Mouse (Mus musculus): ENCODE results near the gene Pqbp1.

Gene Pqbp1

DNA sequence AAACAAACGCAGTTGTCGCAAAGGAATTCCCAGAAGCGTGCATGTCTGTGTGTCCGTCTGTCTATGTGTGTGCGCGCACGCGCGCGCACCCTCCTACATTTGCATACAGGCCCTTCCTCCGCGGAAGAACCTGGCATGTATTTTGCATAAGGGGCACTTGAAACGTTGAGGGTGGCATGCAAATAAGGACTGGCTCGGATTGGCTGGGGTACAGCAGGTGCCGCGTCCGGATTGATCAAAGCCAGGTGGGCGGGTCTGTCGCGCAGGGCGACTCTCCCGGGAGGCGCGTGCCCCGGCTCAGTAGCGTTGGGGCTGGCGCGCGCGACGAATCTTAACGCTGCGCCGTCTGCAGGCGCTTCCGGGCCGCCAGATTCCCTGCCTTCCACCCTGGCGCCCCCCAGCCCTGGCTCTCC lies 21.1 kb downstream of the Pqbp1 start, which contains the start of gene Pim2:
Pim2 (plus strand) TSS at position 256 of the 413 bp plus-strand sequence.
- peak; percentile 90 for DNase-seq

GRCm38 (mm10) chrX:7869826-7870225 lies 29.2 kb downstream of the Pqbp1 start:
- DNase-seq: no peak

GRCm38 (mm10) chrX:7868506-7868905 lies 30.6 kb downstream of the Pqbp1 start:
- no peak for DNase-seq

- DNase-seq: no peak
Observed at GRCm38 (mm10) chrX:7867141-7867540, 31.9 kb downstream of the Pqbp1 start.

- no peak for DNase-seq
Observed at GRCm38 (mm10) chrX:7865786-7866185, 33.3 kb downstream of the Pqbp1 start.

DNA sequence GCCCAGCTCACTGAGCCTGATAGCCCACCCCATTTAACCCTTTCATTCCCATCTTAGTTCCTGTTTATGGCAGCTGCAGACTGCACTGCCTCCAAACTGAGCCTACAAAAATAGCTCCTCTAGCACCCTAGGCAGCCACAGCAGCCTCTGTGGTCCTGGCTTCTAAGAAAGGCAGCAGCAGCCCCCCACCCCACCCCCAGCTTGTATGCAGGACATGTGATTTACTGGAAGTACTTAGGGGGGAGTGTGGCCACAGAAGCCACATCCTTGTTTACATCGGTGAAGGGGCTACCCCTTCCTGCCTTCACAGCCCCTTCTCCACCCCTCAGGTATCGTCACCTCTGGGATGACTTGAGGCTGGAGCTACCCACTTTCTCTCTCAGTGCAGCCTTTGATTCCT lies 33.7 kb downstream of the Pqbp1 start:
- no peak for DNase-seq

GRCm38 (mm10) chrX:7864551-7864950 lies 34.5 kb downstream of the Pqbp1 start:
- DNase-seq: no peak

- DNase-seq: no peak
Observed at GRCm38 (mm10) chrX:7863181-7863580, 35.9 kb downstream of the Pqbp1 start.

- DNase-seq: no peak
Observed at GRCm38 (mm10) chrX:7859191-7859753, 39.8 kb downstream of the Pqbp1 start.

DNA sequence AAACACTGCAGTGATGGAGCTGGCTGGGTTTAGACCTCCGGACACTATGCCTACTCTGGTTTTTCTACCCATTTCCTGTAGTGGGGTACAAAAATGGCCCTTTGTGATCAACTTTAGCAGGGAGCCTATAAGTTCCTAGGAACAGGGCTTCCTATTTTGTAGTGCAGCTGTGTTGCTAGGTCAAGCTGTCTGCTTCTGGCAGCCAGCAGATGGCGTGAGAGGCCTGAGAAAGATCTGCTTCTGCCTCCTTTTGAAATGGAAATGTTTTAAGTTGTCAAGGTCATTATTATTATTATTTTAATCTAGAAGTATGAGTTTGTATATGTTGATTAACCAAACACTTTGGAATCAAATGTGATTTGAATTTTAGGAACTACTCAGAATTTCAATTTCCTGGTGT lies 44.5 kb downstream of the Pqbp1 start:
- DNase-seq: no peak

- DNase-seq: no peak
Observed at GRCm38 (mm10) chrX:7847845-7848244, 51.2 kb downstream of the Pqbp1 start.
